Mouse (Mus musculus) inflammation-experienced regulatory T-cells, adult 6 months (primary cell): ENCODE measurements at regions not wholly inside any gene's neighbourhood (a gene's known extent, or its start where the extent isn't known, plus 50 kb on each side); places are given as distances from the start of the nearest gene placed in this dataset.

Source experiments
- ATAC-seq: one replicate; pipeline ENCODE4 v1.8.0; 2017

GRCm38 (mm10) chr13:99572381-99572780 lies 56.0 kb upstream of the Map1b start:
- no peak for ATAC-seq
